Mouse (Mus musculus) adrenal gland, postnatal 10 days (tissue): Measurements from ENCODE around the gene Dhtkd1. TPM values are rescaled to one million over a fixed set of nuclear protein-coding genes. Genes with fewer than 3 reads are reported as not detected.

Experiments used
- total RNA-seq, 2 experiments: library from RNA; stranded (reverse); gene quantifications; 2 replicates each; pipeline ENCODE4 v1.2.3; 2021

Gene Dhtkd1
- total RNA-seq, 2 experiments from 2014 or later = 10.6 to 13.2 TPM

Other genes with a start within 250 kb of the Dhtkd1 start
- 1 to 10 TPM; 5.2 to 7.3 TPM for gene Camk1d, start 228.3 kb downstream of the Dhtkd1 start, total RNA-seq
- 10 to 100 TPM; 33.9 to 40.2 TPM for gene Nudt5, start 97.8 kb downstream of the Dhtkd1 start, total RNA-seq
- gene Cdc123, start 97.6 kb downstream of the Dhtkd1 start, total RNA-seq = 100 to 1,000 TPM; 127 to 134 TPM
- 1 to 10 TPM in 1 of 2 experiments, not detected in 1; 2.1 TPM for gene Gm13199, start 79.9 kb downstream of the Dhtkd1 start, total RNA-seq
- gene Sec61a2, start 47.4 kb downstream of the Dhtkd1 start, total RNA-seq = 10 to 100 TPM; 34.3 to 56.1 TPM
- 10 to 100 TPM; 18.6 to 21.5 TPM for gene Upf2, start 8.7 kb upstream of the Dhtkd1 start, total RNA-seq
- gene Proser2, start 187.4 kb upstream of the Dhtkd1 start, total RNA-seq = 1 to 10 TPM; 7.9 to 9.8 TPM